Mouse (Mus musculus): ENCODE data around the gene Tmem178b. TPM values are rescaled to one million over a fixed set of nuclear protein-coding genes. Genes with fewer than 3 reads are reported as not detected.
A peak's percentile ranks its signal among the peaks of the same experiment; 100 is the strongest.

The Tmem178b gene
- total and polyA plus RNA-seq, 2 experiments from 2014 or later: 0.07 TPM; not detected in 1

DNA sequence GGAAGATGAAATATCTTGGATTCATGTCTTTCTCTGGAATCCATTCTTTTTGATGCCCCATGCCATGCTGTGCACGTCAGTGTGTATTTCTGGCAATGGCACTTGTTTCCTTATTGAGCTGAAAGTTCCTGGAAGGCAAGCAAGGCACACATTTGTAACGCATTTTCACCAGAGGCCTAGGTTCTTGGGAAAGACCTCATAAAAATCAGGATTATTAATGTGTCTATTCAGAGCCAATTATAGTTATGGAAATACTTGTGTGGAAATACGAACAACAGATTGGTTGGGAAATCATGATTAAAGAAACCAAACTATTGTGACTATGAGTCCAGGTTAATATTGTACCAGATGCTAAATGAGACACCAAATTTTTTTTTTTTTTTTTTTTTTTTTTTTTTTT is 3.4 kb downstream of the Tmem178b start:
- Histone ChIP-seq H3K4me1 (ENCODE audit: control insufficient read depth, insufficient read depth) (peaks cover 12% of the 10 kb centered on the region; the same call in 1 of the 2 replicates), H3K27ac (ENCODE audit: low read depth) (no peak overlapping the region), H3K4me3 (ENCODE audit: low read depth, low read length) (no peak overlapping the region), H3K36me3 (replicated peaks; ENCODE audit: control insufficient read depth, insufficient read depth, low read length) (no peaks in the 10 kb centered on the region), H3K9ac (replicated peaks; ENCODE audit: low read depth, low read length) (no peak overlapping the region), H3K9me3 (replicated peaks; ENCODE audit: control insufficient read depth, low read length) (no peaks in the 10 kb centered on the region), H3K4me2 (ENCODE audit: low read depth, low read length) (no peak overlapping the region), H3K27me3 (ENCODE audit: control insufficient read depth, insufficient read depth, low read length) (peaks cover 41% of the 10 kb centered on the region)
- 68% methylated on average over 3 of the region's 3 CpGs for WGBS
- TF ChIP-seq CTCF (IDR thresholded peaks at IDR 0.05; ENCODE audit: low read depth) (no peak), EP300 (IDR thresholded peaks at IDR 0.05; ENCODE audit: low read depth) (no peak)
- DNase-seq (ENCODE audit: low spot score): no peak
- no peak for ATAC-seq (ENCODE audit: insufficient read depth, low read depth)

DNA sequence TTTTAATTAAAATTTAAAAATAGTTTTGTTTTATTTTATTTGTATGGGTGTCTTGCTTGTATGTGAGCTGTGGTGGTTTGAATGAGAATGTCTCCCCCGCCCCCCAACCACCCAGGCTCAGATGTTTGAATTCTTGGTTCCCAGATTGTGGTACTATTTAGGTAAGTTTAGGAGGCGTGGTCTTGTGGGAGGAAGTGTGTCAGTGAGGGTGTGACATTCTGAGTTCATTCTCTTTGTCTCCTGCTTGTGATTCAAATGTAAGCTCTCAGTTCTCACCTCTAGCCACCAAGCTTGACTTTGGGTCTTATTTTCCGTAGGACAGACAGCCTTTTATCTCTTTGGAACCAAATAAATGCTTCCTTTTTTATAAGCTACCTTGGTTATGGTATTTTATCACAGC is 17.7 kb downstream of the Tmem178b start:
- WGBS: 51% methylated on average over 3 of the region's 3 CpGs
- Histone ChIP-seq H3K4me3 (ENCODE audit: low read depth, low read length) (no peak overlapping the region), H3K27me3 (ENCODE audit: control insufficient read depth, insufficient read depth, low read length) (no peaks in the 10 kb centered on the region), H3K36me3 (replicated peaks; ENCODE audit: control insufficient read depth, insufficient read depth, low read length) (no peaks in the 10 kb centered on the region), H3K9ac (replicated peaks; ENCODE audit: low read depth, low read length) (no peak overlapping the region), H3K4me2 (ENCODE audit: low read depth, low read length) (no peak overlapping the region), H3K4me1 (ENCODE audit: control insufficient read depth, insufficient read depth) (no peaks in the 10 kb centered on the region), H3K9me3 (replicated peaks; ENCODE audit: control insufficient read depth, low read length) (no peaks in the 10 kb centered on the region), H3K27ac (ENCODE audit: low read depth) (no peak overlapping the region)
- no peak for ATAC-seq (ENCODE audit: insufficient read depth, low read depth)
- no peak for TF ChIP-seq CTCF (IDR thresholded peaks at IDR 0.05; ENCODE audit: low read depth)
- TF ChIP-seq EP300 (IDR thresholded peaks at IDR 0.05; ENCODE audit: low read depth): no peak
- no peak for DNase-seq (ENCODE audit: low spot score)

DNA sequence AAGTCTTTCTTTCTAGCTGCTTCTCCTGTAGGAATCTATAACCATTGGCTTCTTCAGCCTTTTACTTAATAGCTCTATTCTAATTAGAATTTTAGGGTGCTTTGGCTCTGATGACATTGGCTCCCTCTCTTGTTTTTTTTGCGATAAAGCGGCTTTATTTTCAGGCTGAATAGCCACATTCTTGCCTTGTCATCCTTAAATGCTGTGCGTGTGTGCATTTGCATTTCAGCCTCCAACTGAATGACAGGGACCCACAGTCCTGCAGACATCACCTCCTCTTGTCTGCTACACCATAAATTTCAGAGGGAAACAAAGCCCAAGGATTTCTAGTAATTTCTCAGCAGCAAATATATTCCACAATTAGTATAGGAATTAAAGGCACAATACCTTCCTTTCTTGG is 23.4 kb downstream of the Tmem178b start:
- Histone ChIP-seq H3K4me2 (ENCODE audit: low read depth, low read length) (no peak overlapping the region), H3K9ac (replicated peaks; ENCODE audit: low read depth, low read length) (no peak overlapping the region), H3K36me3 (replicated peaks; ENCODE audit: control insufficient read depth, insufficient read depth, low read length) (no peaks in the 10 kb centered on the region), H3K4me3 (ENCODE audit: low read depth, low read length) (no peak overlapping the region), H3K27ac (ENCODE audit: low read depth) (no peak overlapping the region), H3K4me1 (ENCODE audit: control insufficient read depth, insufficient read depth) (no peaks in the 10 kb centered on the region), H3K27me3 (ENCODE audit: control insufficient read depth, insufficient read depth, low read length) (no peaks in the 10 kb centered on the region), H3K9me3 (replicated peaks; ENCODE audit: control insufficient read depth, low read length) (no peaks in the 10 kb centered on the region)
- ATAC-seq (ENCODE audit: insufficient read depth, low read depth) (no peak), DNase-seq (ENCODE audit: low spot score) (no peak)
- 76% methylated on average over 3 of the region's 3 CpGs for WGBS
- TF ChIP-seq CTCF (IDR thresholded peaks at IDR 0.05; ENCODE audit: low read depth) (no peak), EP300 (IDR thresholded peaks at IDR 0.05; ENCODE audit: low read depth) (no peak)

DNA sequence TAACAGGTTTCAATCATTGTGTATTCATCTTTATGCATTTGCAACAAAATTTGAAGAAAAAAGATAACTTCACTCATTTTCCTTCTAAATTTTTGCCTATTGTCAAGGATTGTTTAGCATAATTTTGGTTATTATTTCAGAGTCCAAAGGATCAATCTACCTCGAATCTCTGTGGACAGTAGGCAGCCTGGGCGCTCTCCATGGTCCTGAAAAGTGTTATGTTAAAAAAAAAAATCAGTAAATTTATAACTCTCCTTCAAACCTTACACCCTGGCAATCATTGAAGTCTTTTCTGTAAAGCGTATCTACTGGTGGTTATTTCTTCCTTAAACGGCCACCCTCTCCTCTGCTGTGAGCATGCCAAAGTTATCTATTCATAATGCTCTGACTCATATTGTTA is 26.2 kb downstream of the Tmem178b start:
- H3K27ac ChIP-seq (ENCODE audit: low read depth): no peak overlapping the region
- H3K9ac ChIP-seq (replicated peaks; ENCODE audit: low read depth, low read length): no peak overlapping the region
- ATAC-seq (ENCODE audit: insufficient read depth, low read depth) (no peak), DNase-seq (ENCODE audit: low spot score) (peak; percentile 6)
- 37% methylated on average over 4 of the region's 4 CpGs for WGBS
- no peaks in the 10 kb centered on the region for H3K4me1 ChIP-seq (ENCODE audit: control insufficient read depth, insufficient read depth)
- TF ChIP-seq CTCF (IDR thresholded peaks at IDR 0.05; ENCODE audit: low read depth) (no peak), EP300 (IDR thresholded peaks at IDR 0.05; ENCODE audit: low read depth) (no peak)
- H3K9me3 ChIP-seq (replicated peaks; ENCODE audit: control insufficient read depth, low read length): no peaks in the 10 kb centered on the region
- no peaks in the 10 kb centered on the region for H3K36me3 ChIP-seq (replicated peaks; ENCODE audit: control insufficient read depth, insufficient read depth, low read length)
- no peaks in the 10 kb centered on the region for H3K27me3 ChIP-seq (ENCODE audit: control insufficient read depth, insufficient read depth, low read length)
- H3K4me2 ChIP-seq (ENCODE audit: low read depth, low read length): no peak overlapping the region
- H3K4me3 ChIP-seq (ENCODE audit: low read depth, low read length): no peak overlapping the region

DNA sequence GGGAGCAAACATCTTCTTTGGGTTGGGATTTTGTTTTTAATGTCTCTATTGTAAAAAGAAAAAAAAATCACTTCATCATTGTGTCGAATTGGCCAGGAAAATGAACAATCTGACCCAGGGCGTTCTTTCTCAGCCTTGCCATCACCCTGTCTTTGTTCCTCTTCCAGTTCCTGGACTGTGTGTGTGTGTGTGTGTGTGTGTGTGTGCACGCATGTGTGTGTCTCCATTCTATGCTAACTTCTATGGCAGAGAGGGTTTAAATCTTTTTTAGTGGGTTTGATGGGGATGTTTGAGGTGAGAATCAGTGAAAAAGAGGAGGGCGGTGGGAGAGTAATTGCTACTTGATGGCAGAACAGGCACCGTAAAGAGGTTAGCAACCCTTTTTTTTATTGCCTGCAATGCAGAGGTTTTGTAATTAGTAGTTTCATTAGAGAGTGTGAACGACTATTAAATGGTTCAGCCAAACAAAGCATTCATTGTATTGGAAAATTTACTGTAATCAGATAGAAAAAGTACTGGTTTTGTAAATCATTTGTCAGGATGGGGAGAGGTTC is 30.2 kb downstream of the Tmem178b start:
- Histone ChIP-seq H3K27ac (ENCODE audit: low read depth) (no peak overlapping the region), H3K9me3 (replicated peaks; ENCODE audit: control insufficient read depth, low read length) (no peaks in the 10 kb centered on the region), H3K9ac (replicated peaks; ENCODE audit: low read depth, low read length) (no peak overlapping the region), H3K4me2 (ENCODE audit: low read depth, low read length) (no peak overlapping the region), H3K36me3 (replicated peaks; ENCODE audit: control insufficient read depth, insufficient read depth, low read length) (no peaks in the 10 kb centered on the region), H3K4me3 (ENCODE audit: low read depth, low read length) (no peak overlapping the region), H3K4me1 (ENCODE audit: control insufficient read depth, insufficient read depth) (no peaks in the 10 kb centered on the region), H3K27me3 (ENCODE audit: control insufficient read depth, insufficient read depth, low read length) (no peaks in the 10 kb centered on the region)
- ATAC-seq (ENCODE audit: insufficient read depth, low read depth): no peak
- TF ChIP-seq CTCF (IDR thresholded peaks at IDR 0.05; ENCODE audit: low read depth) (no peak), EP300 (IDR thresholded peaks at IDR 0.05; ENCODE audit: low read depth) (no peak)
- DNase-seq (ENCODE audit: low spot score): no peak
- 68% methylated on average over 6 of the region's 6 CpGs for WGBS

DNA sequence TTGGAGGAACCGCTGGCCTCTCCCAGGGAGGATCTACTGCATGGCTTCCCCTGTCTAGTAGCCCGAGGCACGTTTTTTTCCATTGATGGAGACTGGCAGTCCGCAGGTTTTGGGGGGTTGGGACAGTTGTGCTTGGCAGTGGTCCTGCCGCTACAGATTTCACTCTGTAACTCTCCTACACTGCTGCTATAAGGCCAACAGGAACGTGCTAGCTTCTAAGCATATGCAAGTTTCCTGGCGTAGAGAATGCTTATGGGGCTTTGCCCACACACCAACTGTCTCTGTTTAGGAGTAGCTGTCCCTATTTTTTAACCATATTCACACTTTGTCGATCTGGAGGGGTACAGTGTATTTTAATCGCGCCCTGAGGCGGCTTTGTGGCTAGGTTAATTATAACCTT is 30.8 kb downstream of the Tmem178b start:
- ATAC-seq (ENCODE audit: insufficient read depth, low read depth): no peak
- no peaks in the 10 kb centered on the region for H3K4me1 ChIP-seq (ENCODE audit: control insufficient read depth, insufficient read depth)
- no peaks in the 10 kb centered on the region for H3K36me3 ChIP-seq (replicated peaks; ENCODE audit: control insufficient read depth, insufficient read depth, low read length)
- no peak overlapping the region for H3K9ac ChIP-seq (replicated peaks; ENCODE audit: low read depth, low read length)
- no peak overlapping the region for H3K4me3 ChIP-seq (ENCODE audit: low read depth, low read length)
- WGBS: 62% methylated on average over 11 of the region's 11 CpGs
- H3K27me3 ChIP-seq (ENCODE audit: control insufficient read depth, insufficient read depth, low read length): no peaks in the 10 kb centered on the region
- H3K4me2 ChIP-seq (ENCODE audit: low read depth, low read length): no peak overlapping the region
- H3K27ac ChIP-seq (ENCODE audit: low read depth): no peak overlapping the region
- TF ChIP-seq EP300 (IDR thresholded peaks at IDR 0.05; ENCODE audit: low read depth) (no peak), CTCF (IDR thresholded peaks at IDR 0.05; ENCODE audit: low read depth) (no peak)
- no peak for DNase-seq (ENCODE audit: low spot score)
- no peaks in the 10 kb centered on the region for H3K9me3 ChIP-seq (replicated peaks; ENCODE audit: control insufficient read depth, low read length)

Data from heart, postnatal 0 days (tissue).